Mouse (Mus musculus): ENCODE measurements around the gene Crb1.
A peak's percentile ranks its signal among the peaks of the same experiment; 100 is the strongest.
"Not testable (repeated sequence)": the region's sequence is repeated elsewhere in the genome, so short reads cannot be mapped to it uniquely, and the experiment has no call there.

Crb1 gene

GRCm38 (mm10) chr1:139328286-139328685 lies 48.6 kb downstream of the Crb1 start:
- DNase-seq = no peak

GRCm38 (mm10) chr1:139325378-139325777 lies 51.5 kb downstream of the Crb1 start:
- no peak for DNase-seq

- peak; percentile 24 for DNase-seq
These were observed 57.1 kb downstream of the Crb1 start for GRCm38 (mm10) chr1:139319798-139320197.

GRCm38 (mm10) chr1:139314297-139314874 lies 62.5 kb downstream of the Crb1 start:
- no peak for DNase-seq

- no peak for DNase-seq
These were observed 68.0 kb downstream of the Crb1 start for GRCm38 (mm10) chr1:139308915-139309314.

GRCm38 (mm10) chr1:139302519-139302918 lies 74.4 kb downstream of the Crb1 start:
- DNase-seq = not testable (repeated sequence)

GRCm38 (mm10) chr1:139301830-139302229 lies 75.1 kb downstream of the Crb1 start:
- no peak for DNase-seq

GRCm38 (mm10) chr1:139292023-139292422 lies 84.9 kb downstream of the Crb1 start:
- no peak for DNase-seq

GRCm38 (mm10) chr1:139291593-139291992 lies 85.3 kb downstream of the Crb1 start:
- no peak for DNase-seq

GRCm38 (mm10) chr1:139276619-139277320 lies 100.1 kb downstream of the Crb1 start:
- DNase-seq = no peak

- no peak for DNase-seq
These were observed 109.1 kb downstream of the Crb1 start for GRCm38 (mm10) chr1:139267844-139268243.

- no peak for DNase-seq
These were observed 112.7 kb downstream of the Crb1 start for GRCm38 (mm10) chr1:139264245-139264644.

- no peak for DNase-seq
These were observed 113.7 kb downstream of the Crb1 start for GRCm38 (mm10) chr1:139263158-139263557.

- DNase-seq = no peak
These were observed 121.3 kb downstream of the Crb1 start for GRCm38 (mm10) chr1:139255581-139255980.

- DNase-seq = no peak
These were observed 124.9 kb downstream of the Crb1 start for GRCm38 (mm10) chr1:139252041-139252440.

GRCm38 (mm10) chr1:139249159-139249558 lies 127.7 kb downstream of the Crb1 start:
- no peak for DNase-seq

GRCm38 (mm10) chr1:139246723-139247380 lies 130.0 kb downstream of the Crb1 start:
- no peak for DNase-seq

GRCm38 (mm10) chr1:139236794-139237193 lies 140.1 kb downstream of the Crb1 start:
- DNase-seq = no peak

GRCm38 (mm10) chr1:139234611-139235568 lies 142.0 kb downstream of the Crb1 start:
- no peak for DNase-seq

GRCm38 (mm10) chr1:139232636-139233035 lies 144.3 kb downstream of the Crb1 start:
- no peak for DNase-seq

GRCm38 (mm10) chr1:139224309-139224949 lies 152.5 kb downstream of the Crb1 start:
- DNase-seq = no peak

- DNase-seq = no peak
These were observed 153.1 kb downstream of the Crb1 start for GRCm38 (mm10) chr1:139223804-139224203.
